Mouse (Mus musculus) gastrocnemius, postnatal 36 days (tissue): ENCODE data around the gene Vash2. TPM values are rescaled to one million over a fixed set of nuclear protein-coding genes. Genes with fewer than 3 reads are reported as not detected.
"Not testable (repeated sequence)": the region's sequence is repeated elsewhere in the genome, so short reads cannot be mapped to it uniquely, and the experiment has no call there.

Experiments
- DNase-seq, 2 experiments: peaks; one replicate each; pipeline ENCODE4 v3.0.0; 2022
- intact Hi-C: fragments of 180-260 bp; cut with DNase I; formaldehyde crosslinking; loops from one replicate; pipeline ENCODE4 v1.15.1; 2025
- total RNA-seq, 2 experiments: library from RNA; stranded (reverse); gene quantifications; 2 replicates each; pipeline ENCODE4 v1.2.3; 2021

The Vash2 gene
- total RNA-seq, 2 experiments from 2014 or later: 0.37 to 0.56 TPM

DNA sequence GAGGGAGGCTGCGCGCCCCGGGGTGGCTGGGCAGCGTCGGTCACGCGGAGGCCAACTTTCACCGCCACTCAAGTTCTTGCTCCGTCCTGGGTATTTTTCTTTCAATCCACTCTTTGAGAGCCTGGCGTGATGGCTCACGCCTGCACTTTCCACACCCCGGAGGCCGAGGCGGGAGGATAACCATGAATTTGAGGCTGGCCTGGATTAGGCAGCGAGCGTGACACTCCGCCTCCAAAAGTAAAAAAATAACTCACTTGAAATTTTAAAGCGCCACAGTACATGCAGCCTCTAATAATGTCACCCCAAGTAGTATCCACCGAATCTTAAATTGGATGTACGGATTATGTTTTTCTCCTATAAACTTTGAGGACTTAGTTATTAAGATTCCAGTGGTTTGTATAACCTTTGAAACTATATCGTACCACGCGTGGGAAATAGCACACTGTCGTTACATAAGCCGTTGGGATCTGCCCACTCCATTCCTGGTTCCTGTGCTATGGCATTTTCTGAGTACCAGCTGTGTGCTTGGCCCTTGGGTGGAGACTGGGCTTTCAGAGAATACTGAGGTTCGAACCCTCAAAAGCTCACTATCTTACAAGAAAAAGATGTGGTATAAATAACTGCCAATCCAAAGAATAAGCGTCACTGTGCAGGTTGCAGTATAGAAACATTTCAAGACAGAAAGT lies 49.9 kb downstream of the Vash2 start:
- peak; percentile 12 to 49 for DNase-seq
- intact Hi-C loops: no loop called here

DNA sequence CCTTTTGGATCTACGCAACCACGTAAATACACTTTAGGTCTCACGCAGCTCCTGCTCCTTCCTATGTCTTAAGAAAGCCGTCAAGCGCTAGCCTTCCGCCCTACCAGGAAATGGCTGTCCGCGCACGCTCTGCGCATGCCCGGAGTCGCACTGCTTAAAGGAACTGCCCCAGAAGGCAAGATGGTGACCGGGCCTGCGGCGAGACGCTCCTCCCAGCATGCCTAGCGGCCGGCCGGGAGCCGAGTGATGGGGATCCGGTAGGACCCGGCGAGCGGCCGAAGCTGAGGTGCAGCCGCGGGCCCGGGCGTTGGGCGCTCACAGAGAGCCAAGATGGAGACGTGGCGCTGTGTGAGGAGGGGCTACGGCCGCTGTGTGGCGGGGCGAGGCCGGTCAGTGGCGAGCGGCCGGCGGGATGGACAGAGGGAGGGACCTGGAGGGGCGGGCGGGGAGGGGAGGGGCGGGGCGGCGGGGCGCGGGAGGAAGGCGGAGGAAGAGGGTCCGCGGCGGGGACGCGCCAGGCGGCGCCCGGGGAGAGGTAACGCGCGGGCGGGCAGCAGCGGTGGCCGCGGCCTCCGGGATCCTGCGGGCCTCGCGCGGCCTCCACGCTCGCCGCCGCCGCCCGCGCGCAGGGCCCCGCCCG lies 50.6 kb downstream of the Vash2 start:
- intact Hi-C loops: no loop called here
- peak; percentile 96 to 98 for DNase-seq

DNA sequence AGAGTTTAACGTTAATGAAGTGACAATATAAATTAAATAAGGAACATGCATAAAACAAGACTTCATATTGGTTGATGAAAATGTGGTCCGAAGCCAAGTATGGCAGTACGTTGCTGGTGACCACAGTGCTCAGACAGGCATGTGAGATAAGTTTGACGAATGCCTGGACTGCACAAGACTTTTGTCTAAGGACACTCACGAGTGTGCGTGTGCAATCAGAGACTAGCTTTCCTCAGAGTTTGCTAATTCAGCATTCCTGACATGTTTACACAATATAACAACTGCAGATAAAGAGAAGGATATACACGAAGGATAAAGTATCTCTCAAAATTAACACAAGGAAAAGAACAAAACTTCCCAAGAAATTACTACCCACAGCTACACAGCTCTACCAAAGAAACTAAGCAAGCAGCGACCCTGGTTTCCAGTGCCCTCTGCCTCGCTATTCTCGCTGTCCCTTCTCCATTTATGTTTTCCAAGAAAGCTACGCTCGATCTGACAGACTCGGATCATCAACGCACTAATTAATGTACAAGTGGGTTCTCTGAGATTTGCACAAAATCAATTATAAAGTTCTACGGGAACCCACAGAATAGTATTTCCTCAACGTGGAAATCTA lies 51.2 kb downstream of the Vash2 start:
- DNase-seq: no peak
- intact Hi-C loops: no loop called here

DNA sequence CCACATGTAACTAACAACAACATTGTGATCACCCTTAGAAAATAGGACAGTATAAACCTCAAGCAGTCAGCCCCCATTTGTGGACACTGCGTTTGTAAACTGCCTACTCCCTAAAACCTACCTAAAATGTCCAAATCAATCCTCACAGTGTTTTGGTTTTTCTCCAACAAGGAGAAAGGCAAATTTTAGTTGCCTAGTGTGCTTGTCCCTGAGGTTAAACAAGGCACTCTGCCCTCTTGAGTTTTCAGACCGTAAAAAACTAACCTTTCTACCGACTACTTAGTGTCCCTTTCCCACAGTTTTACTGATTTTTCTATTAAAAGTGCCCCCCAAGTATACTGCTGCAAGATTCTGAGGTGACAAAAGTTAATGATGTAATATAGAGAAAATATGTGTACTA lies 51.8 kb downstream of the Vash2 start:
- intact Hi-C loops: no loop called here
- DNase-seq: no peak

DNA sequence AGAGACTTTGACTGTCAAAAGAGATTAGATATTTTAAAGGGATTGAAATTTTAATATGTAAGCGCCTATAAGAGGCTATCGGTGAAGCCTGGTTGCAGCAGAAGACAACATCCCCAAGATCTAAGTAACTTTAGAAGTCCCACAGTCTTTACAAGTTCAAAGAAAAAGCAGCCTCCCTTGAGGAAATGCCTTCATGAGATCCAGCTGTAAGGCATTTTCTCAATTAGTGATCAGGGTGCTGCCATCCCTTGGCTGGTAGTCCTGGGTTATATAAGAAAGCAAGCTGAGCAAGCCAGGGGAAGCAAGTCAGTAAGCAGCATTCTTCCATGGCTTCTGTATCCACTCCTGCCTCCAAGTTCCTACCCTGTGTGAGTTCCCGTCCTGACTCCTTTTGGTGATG lies 54.3 kb downstream of the Vash2 start, which contains the start of gene Angel2:
Angel2 (plus strand) TSS at position 301 of the 400 bp plus-strand sequence.
- intact Hi-C loops: not testable (repeated sequence)

DNA sequence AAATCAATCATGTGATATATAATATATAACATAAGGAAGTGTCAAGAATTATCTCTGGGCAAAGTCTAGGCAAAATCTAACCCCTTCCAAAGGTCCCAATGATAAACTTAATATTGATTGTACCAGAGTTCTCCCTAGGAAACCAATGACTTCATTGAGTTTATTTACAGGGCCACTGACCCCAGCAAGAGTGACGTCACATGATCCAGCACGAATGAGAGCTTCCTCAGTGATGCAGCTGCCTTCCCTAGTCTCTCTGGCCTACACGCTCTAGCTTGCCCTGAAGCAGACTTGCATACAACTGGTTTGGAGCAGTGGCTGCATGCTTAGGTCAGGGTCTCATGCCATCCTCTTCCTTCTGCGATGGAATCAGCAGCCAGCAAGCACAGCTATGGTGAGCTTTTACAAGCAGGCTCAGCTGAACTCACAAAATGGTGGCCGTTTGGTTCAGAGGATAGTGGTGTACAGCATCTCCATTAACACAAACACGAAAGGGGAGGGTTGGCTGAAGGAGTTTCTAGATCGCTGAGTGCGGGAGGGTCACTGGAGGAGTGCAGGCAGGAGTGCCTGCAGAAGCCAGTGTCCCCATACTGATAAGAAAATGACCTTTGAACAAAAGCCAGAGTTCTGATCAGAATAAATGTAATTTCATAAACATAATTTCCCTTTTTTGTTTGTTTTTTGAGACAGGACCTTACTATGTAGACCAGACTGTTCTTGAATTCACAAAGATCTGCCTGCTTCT lies 59.2 kb downstream of the Vash2 start:
- DNase-seq: no peak
- intact Hi-C loops: no loop called here

More for the DNA sequence above, 54.3 kb downstream of the Vash2 start, which contains the start of gene Angel2:
- not testable (repeated sequence) for DNase-seq

DNA sequence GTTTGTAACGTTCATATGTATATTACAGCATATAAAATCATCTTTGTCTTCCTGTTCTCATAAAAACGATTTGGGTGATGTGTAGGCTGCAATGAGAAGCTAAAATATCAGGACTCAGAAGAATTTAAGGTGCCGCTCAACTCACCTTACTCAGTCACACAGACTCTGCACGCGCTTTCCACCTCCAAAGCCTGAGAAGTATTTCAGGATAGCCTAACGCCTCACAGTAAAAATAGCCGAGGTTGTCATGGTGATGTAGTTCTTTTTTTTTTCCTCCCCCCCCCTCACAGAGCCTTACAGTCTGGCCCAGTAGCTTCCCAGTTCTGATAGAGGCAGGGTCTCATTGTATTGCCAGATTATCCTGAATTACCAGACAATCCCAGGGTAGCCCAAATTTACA lies 60.2 kb downstream of the Vash2 start:
- no peak for DNase-seq
- intact Hi-C loops: no loop called here

DNA sequence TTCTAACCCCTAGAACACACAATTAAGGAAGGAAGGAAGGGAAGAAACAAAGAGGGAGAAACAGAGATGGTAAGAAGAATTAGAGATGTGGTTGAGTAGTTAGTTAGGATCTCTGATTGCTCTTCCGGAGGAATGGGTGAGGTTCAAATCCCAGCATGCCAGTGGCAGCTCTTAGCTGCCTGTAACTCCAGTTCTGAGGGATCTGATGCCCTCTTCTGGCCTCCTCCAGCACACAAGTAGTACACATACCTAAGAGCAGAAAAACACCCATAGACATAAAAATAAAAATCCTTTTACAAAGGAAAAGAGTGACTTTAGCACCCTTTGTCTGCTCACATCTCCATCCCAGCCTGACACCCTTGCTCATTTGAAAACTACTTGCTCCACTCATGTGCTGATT lies 66.5 kb downstream of the Vash2 start:
- intact Hi-C loops: no loop called here
- DNase-seq: no peak

DNA sequence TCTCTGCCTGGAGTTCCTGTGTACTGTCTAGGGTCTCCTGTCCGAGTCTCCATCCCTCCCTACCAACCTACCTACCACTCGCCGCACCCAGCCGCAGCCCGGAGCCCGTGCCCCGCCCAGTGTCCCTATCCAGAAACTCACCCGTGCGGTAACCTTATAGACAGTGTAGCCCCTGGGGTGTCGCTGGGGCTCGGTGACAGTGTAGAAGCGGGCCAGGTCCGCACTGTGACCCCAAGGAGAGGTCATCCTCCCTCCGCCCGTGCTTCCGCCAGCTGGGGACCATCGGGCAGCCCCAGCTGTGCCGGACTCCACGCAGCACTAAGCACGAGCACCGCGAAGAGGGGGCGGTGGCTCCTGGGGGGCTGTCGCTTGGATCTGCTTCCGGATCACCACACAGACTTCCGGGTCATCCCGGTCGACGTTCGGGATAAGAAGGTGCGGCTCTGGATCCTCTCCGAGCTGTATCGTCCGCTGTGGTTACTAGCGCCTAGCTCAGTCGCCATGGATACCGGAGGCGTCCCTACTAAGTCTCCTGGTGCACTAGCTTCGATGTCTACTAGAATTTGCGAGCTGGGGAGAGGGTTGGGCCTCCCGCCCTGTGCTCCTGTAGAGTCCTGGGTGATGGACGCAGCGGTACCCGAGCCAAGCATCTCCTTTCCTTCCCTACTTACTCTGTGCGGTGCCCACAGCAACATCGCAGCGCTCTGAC lies 67.5 kb downstream of the Vash2 start, which contains the start of gene Rps6kc1:
Rps6kc1 (minus strand) TSS at position 356 of the 709 bp plus-strand sequence.
- peak; percentile 75 to 81 for DNase-seq
- intact Hi-C loops: no loop called here

DNA sequence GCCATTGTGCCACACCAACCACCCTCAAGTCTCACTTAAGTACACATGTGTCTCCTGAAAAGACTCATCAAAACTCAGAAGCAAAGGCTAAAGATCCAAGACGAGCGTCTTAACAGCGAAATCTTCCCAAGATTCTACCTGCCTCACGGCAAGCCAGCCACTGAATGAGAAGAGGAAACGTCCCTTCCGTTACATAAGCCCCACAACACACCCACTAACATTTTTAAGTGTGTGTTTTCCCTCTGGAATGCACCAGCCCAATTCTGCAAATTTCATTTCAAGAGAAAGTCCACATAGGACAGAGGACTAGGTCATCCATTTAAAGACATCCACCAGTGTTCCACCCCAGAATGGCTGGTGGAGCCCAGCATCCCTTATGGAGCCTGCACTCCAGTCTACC lies 68.3 kb downstream of the Vash2 start:
- no peak for DNase-seq
- intact Hi-C loops: no loop called here

DNA sequence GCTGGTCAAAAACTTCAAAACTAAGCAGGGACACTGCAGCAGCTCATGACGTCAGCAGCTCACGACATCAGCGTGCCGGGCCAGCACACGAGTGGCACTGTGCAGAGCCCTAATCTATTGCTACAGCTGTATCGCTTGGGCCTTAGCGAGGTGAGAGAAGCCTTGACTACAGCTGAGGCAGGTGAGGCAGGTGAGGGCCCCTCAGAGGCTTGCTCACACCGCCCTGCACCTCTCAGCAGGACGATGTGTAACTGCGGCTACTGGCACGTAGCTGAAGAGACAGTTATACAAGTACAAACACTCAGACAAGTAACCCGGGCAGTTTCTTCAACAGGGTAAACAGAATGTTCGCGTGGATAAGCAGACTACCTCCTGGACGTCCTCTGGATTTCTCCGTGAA lies 74.4 kb downstream of the Vash2 start:
- DNase-seq: no peak
- intact Hi-C loops: no loop called here

DNA sequence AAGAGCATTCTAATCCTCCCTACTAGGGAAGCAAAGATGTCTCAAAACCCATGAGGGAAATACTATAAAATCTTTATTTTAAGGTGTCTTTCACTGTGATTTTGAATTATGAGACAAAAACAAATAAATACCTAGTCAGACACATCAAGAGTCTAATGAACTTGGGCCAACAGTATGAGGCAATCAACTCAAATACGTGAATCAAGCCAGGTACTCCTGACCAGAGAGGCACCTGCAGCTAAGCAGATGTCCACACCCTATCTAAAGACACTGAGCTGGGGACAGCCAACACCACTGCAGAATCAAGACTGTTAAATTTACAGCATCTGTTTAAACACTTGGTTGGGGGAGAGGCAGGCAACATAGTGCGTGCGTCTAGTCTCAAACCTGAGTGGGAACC lies 75.0 kb downstream of the Vash2 start:
- intact Hi-C loops: no loop called here
- no peak for DNase-seq

DNA sequence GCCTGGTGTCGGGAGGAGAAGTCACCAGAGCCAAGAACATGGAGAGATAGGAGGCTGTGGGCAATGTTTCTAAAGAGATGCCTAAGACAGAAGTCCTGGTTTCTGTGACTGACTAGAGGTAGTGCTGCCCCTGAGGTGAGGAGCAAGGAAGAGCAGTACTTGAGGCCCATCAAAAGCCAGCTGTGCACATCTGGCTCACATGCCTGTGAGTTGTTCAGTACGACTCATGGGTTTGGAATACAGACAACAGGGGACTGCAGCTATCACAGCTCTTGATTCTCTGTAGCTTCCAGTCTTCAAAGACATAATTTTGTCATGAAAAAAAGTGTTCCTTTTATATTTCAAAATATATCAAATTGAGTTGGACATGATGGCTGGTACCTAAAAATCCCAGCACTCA lies 78.0 kb downstream of the Vash2 start:
- intact Hi-C loops: no loop called here
- DNase-seq: no peak

DNA sequence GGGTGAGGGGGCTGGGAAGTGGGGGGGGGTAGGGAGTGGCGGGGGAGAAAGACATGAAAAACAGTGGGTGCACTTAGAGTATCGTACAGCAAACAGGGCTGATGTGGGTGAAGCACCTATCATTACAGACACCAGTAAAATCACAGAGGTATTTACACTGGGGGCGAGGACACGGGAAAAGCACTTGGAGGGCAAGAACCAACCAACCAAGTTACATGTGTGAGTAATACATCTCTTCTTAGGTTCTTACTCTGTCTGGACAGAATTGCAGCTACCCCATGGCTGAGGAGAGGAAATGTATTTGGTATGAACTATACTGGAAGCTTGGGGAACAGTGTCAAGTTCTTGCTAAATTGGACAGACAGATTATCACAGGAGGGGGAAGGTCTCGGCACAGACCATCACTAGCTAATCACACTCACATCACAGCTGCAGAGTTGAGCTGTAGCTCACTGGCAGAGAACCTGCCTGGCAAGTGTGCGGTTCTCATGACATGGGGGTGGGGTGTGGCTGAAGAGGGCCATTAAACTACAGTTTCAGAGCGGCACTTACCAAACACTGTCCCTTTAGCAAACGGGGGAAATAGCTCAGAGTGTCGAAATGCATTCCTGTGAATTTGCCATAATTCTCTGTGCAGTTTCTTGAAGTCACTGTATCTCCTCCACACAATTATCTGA lies 80.1 kb downstream of the Vash2 start:
- intact Hi-C loops: no loop called here
- DNase-seq: peak in 1 of 2 experiments; percentile 11

DNA sequence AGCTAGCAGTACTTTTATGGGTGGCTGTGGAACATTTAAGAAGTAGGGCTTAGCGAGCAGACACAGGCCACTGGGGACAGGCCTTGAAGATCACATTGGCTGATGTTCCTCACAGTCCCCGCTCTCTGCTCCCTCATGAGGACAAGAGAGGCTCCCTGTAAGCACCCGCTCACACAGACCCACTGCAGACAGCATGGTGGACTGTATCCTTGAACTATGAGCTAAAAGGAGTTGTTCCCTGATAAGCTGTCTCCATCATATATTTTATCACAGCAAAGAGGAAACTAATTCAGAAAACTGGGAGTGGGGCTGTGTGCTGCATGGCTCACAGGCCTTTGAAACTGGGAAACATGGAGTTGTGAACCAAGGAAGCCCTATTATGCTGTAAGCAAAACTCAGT lies 80.9 kb downstream of the Vash2 start:
- intact Hi-C loops: no loop called here
- no peak for DNase-seq

Other genes with a start within 250 kb of the Vash2 start
- 10 to 100 TPM; 14.9 to 18.3 TPM for gene Rps6kc1, start 67.5 kb downstream of the Vash2 start, total RNA-seq
- 10 to 100 TPM; 23.1 to 25.1 TPM for gene Angel2, start 54.2 kb downstream of the Vash2 start, total RNA-seq
- 10 to 100 TPM; 12.5 to 20.2 TPM for gene Flvcr1, start 46.9 kb upstream of the Vash2 start, total RNA-seq
- not detected for gene Spata45, start 57.3 kb upstream of the Vash2 start, total RNA-seq
- gene Tatdn3, start 83.6 kb upstream of the Vash2 start, total RNA-seq: 10 to 100 TPM; 12.6 to 14.3 TPM
- under 1 TPM; 0.22 to 0.64 TPM for gene Nsl1, start 83.7 kb upstream of the Vash2 start, total RNA-seq
- not detected for gene Batf3, start 118.6 kb upstream of the Vash2 start, total RNA-seq
- not detected for gene Fam71a, start 185.5 kb upstream of the Vash2 start, total RNA-seq
- gene Atf3, start 238.7 kb upstream of the Vash2 start, total RNA-seq: 10 to 100 TPM; 11.9 to 18.8 TPM